ENCODE assay signal across 8 mouse cellular contexts in genomic region chr14:25479841-25480252, GRCm38 (mm10). TPM values are rescaled to one million over a fixed set of nuclear protein-coding genes. Genes with fewer than 3 reads are reported as not detected.
DNase-seq lines count a peak whose midpoint lies in the region; ATAC-seq and TF ChIP-seq lines count a peak whose summit lies in the region.

No protein-coding gene starts in this region.

- WGBS in midbrain, embryonic 10.5 days = 86% methylated on average over 3 of the region's 3 CpGs
- WGBS in midbrain, embryonic 16.5 days = 70% methylated on average over 3 of the region's 3 CpGs
- WGBS in heart, adult 2 months = 20% methylated on average over 3 of the region's 3 CpGs
- WGBS in liver, adult 2 months = 22% methylated on average over 3 of the region's 3 CpGs
- WGBS in neural tube, embryonic 15.5 days = 52% methylated on average over 3 of the region's 3 CpGs

- H3K36me3 ChIP-seq in midbrain, embryonic 10.5 days = peaks cover 42% of the 10 kb centered on the region
- no peaks in the 10 kb centered on the region for H3K36me3 ChIP-seq in midbrain, embryonic 16.5 days (ENCODE audit: control insufficient read depth, insufficient read depth, low read length)
- H3K36me3 ChIP-seq in heart, adult 2 months (ENCODE audit: control insufficient read depth, insufficient read depth, low read length) = peaks cover 7% of the 10 kb centered on the region; the same call in 1 of the 2 replicates
- H3K36me3 ChIP-seq in liver, adult 2 months (ENCODE audit: control insufficient read depth, insufficient read depth, low read length) = no peaks in the 10 kb centered on the region
- H3K36me3 ChIP-seq in neural tube, embryonic 15.5 days = no peaks in the 10 kb centered on the region

- H3K9ac ChIP-seq in midbrain, embryonic 16.5 days (ENCODE audit: low read depth, low read length) = no peak overlapping the region
- peak overlapping the region; percentile 32 for H3K9ac ChIP-seq in heart, adult 2 months (ENCODE audit: low read depth, low read length)
- peak overlapping the region; percentile 4; the same call in 1 of the 2 replicates for H3K9ac ChIP-seq in liver, adult 2 months (ENCODE audit: low read depth, low read length)
- 0 out of 2 replicates have a peak overlapping the region, but pooled peaks have one; percentile 10 for H3K9ac ChIP-seq in neural tube, embryonic 15.5 days (replicated peaks)

- no peak for ATAC-seq in midbrain, embryonic 16.5 days
- ATAC-seq in neural tube, embryonic 15.5 days (ENCODE audit: low FRiP score) = no peak
- no peak for ATAC-seq in inflammation-experienced regulatory T-cells, adult 6 months

- H3K4me3 ChIP-seq in midbrain, embryonic 10.5 days = no peak overlapping the region
- H3K4me3 ChIP-seq in midbrain, embryonic 16.5 days (ENCODE audit: low read depth, low read length) = no peak overlapping the region
- H3K4me3 ChIP-seq in heart, adult 2 months = no peak overlapping the region
- no peak overlapping the region for H3K4me3 ChIP-seq in liver, adult 2 months (ENCODE audit: insufficient read depth, low read depth, low read length)
- no peak overlapping the region for H3K4me3 ChIP-seq in neural tube, embryonic 15.5 days (replicated peaks)

- no peak for TF ChIP-seq EP300 in heart, adult 2 months (IDR thresholded peaks at IDR 0.05; ENCODE audit: insufficient read depth, low read depth, low read length)

- 0 out of 2 replicates have a peak, but pooled peaks have one; percentile 26 for TF ChIP-seq POLR2A in heart, adult 2 months (IDR thresholded peaks at IDR 0.05; ENCODE audit: insufficient read depth, low read depth, low read length)
- no peak for TF ChIP-seq POLR2A in liver, adult 2 months (IDR thresholded peaks at IDR 0.05; ENCODE audit: extremely low read depth, insufficient read depth, low read length)

- intact Hi-C loops in heart, adult 2 months (cut with DNase I) = no loop called here

- H3K4me1 ChIP-seq in midbrain, embryonic 10.5 days = peaks cover 100% of the 10 kb centered on the region
- peaks cover 85% of the 10 kb centered on the region for H3K4me1 ChIP-seq in midbrain, embryonic 16.5 days (ENCODE audit: control insufficient read depth, insufficient read depth, low read length)
- H3K4me1 ChIP-seq in heart, adult 2 months (ENCODE audit: control insufficient read depth, insufficient read depth, low read length) = peaks cover 63% of the 10 kb centered on the region
- H3K4me1 ChIP-seq in liver, adult 2 months (ENCODE audit: control insufficient read depth, insufficient read depth, low read length) = peaks cover 74% of the 10 kb centered on the region
- peaks cover 100% of the 10 kb centered on the region for H3K4me1 ChIP-seq in neural tube, embryonic 15.5 days

- no peak overlapping the region for H3K4me2 ChIP-seq in midbrain, embryonic 16.5 days (ENCODE audit: low read length)
- H3K4me2 ChIP-seq in neural tube, embryonic 15.5 days = no peak overlapping the region

- no peaks in the 10 kb centered on the region for H3K9me3 ChIP-seq in midbrain, embryonic 10.5 days (replicated peaks)
- no peaks in the 10 kb centered on the region for H3K9me3 ChIP-seq in midbrain, embryonic 16.5 days (replicated peaks; ENCODE audit: control insufficient read depth, low read length, poor library complexity, severe bottlenecking)
- no peaks in the 10 kb centered on the region for H3K9me3 ChIP-seq in neural tube, embryonic 15.5 days (replicated peaks)

- H3K27ac ChIP-seq in midbrain, embryonic 10.5 days (replicated peaks) = 0 out of 2 replicates have a peak overlapping the region, but pooled peaks have one; percentile 49
- H3K27ac ChIP-seq in midbrain, embryonic 16.5 days (ENCODE audit: low read length) = no peak overlapping the region
- peak overlapping the region; percentile 90 for H3K27ac ChIP-seq in heart, adult 2 months
- H3K27ac ChIP-seq in liver, adult 2 months (replicated peaks; ENCODE audit: insufficient read depth, low read depth, low read length) = peak overlapping the region; percentile 55
- H3K27ac ChIP-seq in neural tube, embryonic 15.5 days (replicated peaks) = peak overlapping the region; percentile 58

- no peak for DNase-seq in midbrain, embryonic 10.5 days (ENCODE audit: low spot score)
- no peak for DNase-seq in heart, adult 2 months
- peak; percentile 68 for DNase-seq in liver, adult 2 months (ENCODE audit: extremely low read depth, low read depth, low spot score)
- DNase-seq in T-cell, adult 2 months (ENCODE audit: low spot score) = no peak
- DNase-seq in cerebellum, postnatal 4 days (ENCODE audit: low spot score in 2 of 2) = no peak

- H3K79me2 ChIP-seq in heart, adult 2 months (replicated peaks; ENCODE audit: control insufficient read depth, insufficient read depth, low read length) = peaks cover 6% of the 10 kb centered on the region
- peaks cover 69% of the 10 kb centered on the region for H3K79me2 ChIP-seq in liver, adult 2 months (ENCODE audit: control insufficient read depth, insufficient read depth, low read length)

- H3K27me3 ChIP-seq in midbrain, embryonic 10.5 days (ENCODE audit: low read depth, poor library complexity, severe bottlenecking) = no peaks in the 10 kb centered on the region
- no peaks in the 10 kb centered on the region for H3K27me3 ChIP-seq in midbrain, embryonic 16.5 days (ENCODE audit: control insufficient read depth, insufficient read depth, low read depth, low read length)
- no peaks in the 10 kb centered on the region for H3K27me3 ChIP-seq in heart, adult 2 months (ENCODE audit: control insufficient read depth, insufficient read depth, low read length)
- H3K27me3 ChIP-seq in liver, adult 2 months (ENCODE audit: control insufficient read depth, insufficient read depth, low read length) = no peaks in the 10 kb centered on the region
- no peaks in the 10 kb centered on the region for H3K27me3 ChIP-seq in neural tube, embryonic 15.5 days (replicated peaks)

- TF ChIP-seq CTCF in heart, adult 2 months (IDR thresholded peaks at IDR 0.05) = no peak
- no peak for TF ChIP-seq CTCF in liver, adult 2 months (IDR thresholded peaks at IDR 0.05; ENCODE audit: low read depth, low read length)

RNA-seq across cellular contexts. Expression of gene Zmiz1, which starts 20.9 kb away (rescaled TPM):
- 42.2 and 55.8 TPM in 2 replicates for polyA plus RNA-seq in midbrain, embryonic 10.5 days (2016; fragmentation: Nextera tagmentation; extraction: Ambion mirVana)
- polyA plus RNA-seq in midbrain, embryonic 16.5 days (2015; fragmentation: Nextera tagmentation; extraction: Ambion mirVana) = 54.2 and 58.0 TPM in 2 replicates
- 10 to 100 TPM; 40.7 to 42.0 TPM for total RNA-seq in heart, adult 2 months (2021)
- 21.8 and 27.1 TPM in 2 replicates for polyA plus RNA-seq in heart, adult 2 months (2012; rRNA removed)
- total RNA-seq in liver, adult 2 months (2014; rRNA removed) = 5.3 and 10.1 TPM in 2 replicates
- 10.2 and 11.0 TPM in 2 replicates for polyA plus RNA-seq in liver, adult 2 months (2012; rRNA removed)
- 51.1 and 54.7 TPM in 2 replicates for polyA plus RNA-seq in neural tube, embryonic 15.5 days (2015; fragmentation: Nextera tagmentation; extraction: Ambion mirVana)
- polyA plus RNA-seq in inflammation-experienced regulatory T-cells, adult 6 months (2017; shearing (Covaris generic)) = 10 to 100 TPM; 24.5 to 30.1 (median 26.1) TPM
